Mouse (Mus musculus) midbrain, embryonic 14.5 days (tissue): ENCODE data around the gene Twf2. TPM values are rescaled to one million over a fixed set of nuclear protein-coding genes. Genes with fewer than 3 reads are reported as not detected.
A peak's percentile ranks its signal among the peaks of the same experiment; 100 is the strongest.

Experiments used
- ATAC-seq: fragments of 200-750 bp; cut with Nextera tagmentation; 2 replicates; pipeline ENCODE4 v1.8.0; 2017; ENCODE audit warnings: moderate number of reproducible peaks, moderate library complexity; ENCODE audit not compliant: low FRiP score, low TSS enrichment
- DNase-seq: peaks from one replicate; pipeline ENCODE4 v3.0.0-alpha.2; 2015
- H3K27ac ChIP-seq: fragments of 300-500 bp; sonication (generic); replicated peaks from 2 replicates; pipeline ENCODE4 v1.5.1; 2014; ENCODE audit warnings: mild to moderate bottlenecking, low read depth, low read length, moderate library complexity
- H3K27me3 ChIP-seq: fragments of 300-500 bp; sonication (generic); 2 replicates; pipeline ENCODE4 v1.6.1; 2014; ENCODE audit warnings: low read length, control low read depth, mixed read lengths; ENCODE audit not compliant: control insufficient read depth, insufficient read depth
- H3K36me3 ChIP-seq: fragments of 300-500 bp; sonication (generic); 2 replicates; pipeline ENCODE4 v1.6.1; 2014; ENCODE audit warnings: low read length, control low read depth; ENCODE audit not compliant: control insufficient read depth, insufficient read depth
- H3K4me1 ChIP-seq: fragments of 300-500 bp; sonication (generic); 2 replicates; pipeline ENCODE4 v1.6.1; 2014; ENCODE audit warnings: mild to moderate bottlenecking, antibody characterized with exemption, low read length, control low read depth; ENCODE audit not compliant: control insufficient read depth, insufficient read depth
- H3K4me2 ChIP-seq: fragments of 300-500 bp; sonication (generic); 2 replicates; pipeline ENCODE4 v1.6.1; 2014; ENCODE audit warnings: mild to moderate bottlenecking, low read length, moderate library complexity
- H3K4me3 ChIP-seq: fragments of 300-500 bp; sonication (generic); replicated peaks from 2 replicates; pipeline ENCODE4 v1.5.1; 2014; ENCODE audit warnings: low read depth, low read length
- H3K9ac ChIP-seq: fragments of 300-500 bp; sonication (generic); replicated peaks from 2 replicates; pipeline ENCODE4 v1.6.1; 2014; ENCODE audit warnings: mild to moderate bottlenecking, low read length, moderate library complexity
- H3K9me3 ChIP-seq: fragments of 300-500 bp; sonication (generic); 2 replicates; pipeline ENCODE4 v1.6.1; 2016; ENCODE audit warnings: low read length, control low read depth, mixed read lengths; ENCODE audit not compliant: control insufficient read depth
- WGBS: fragments of 180-500 bp; shearing (Covaris S2); extraction: QIAGEN DNeasy Blood & Tissue Kit; methylation state at CpG from one replicate; pipeline ENCODE4 v1.1.7; 2014; 5-methylcytosine and 5-hydroxymethylcytosine counted together
- polyA plus RNA-seq: library from polyadenylated mRNA; unstranded; fragments of >200 nt; fragmentation: Nextera tagmentation; extraction: Ambion mirVana; gene quantifications from 2 replicates; pipeline ENCODE4 v1.2.1, GENCODE M21; 2014

Twf2 gene
- polyA plus RNA-seq: 46.4 and 55.4 TPM in 2 replicates

DNA sequence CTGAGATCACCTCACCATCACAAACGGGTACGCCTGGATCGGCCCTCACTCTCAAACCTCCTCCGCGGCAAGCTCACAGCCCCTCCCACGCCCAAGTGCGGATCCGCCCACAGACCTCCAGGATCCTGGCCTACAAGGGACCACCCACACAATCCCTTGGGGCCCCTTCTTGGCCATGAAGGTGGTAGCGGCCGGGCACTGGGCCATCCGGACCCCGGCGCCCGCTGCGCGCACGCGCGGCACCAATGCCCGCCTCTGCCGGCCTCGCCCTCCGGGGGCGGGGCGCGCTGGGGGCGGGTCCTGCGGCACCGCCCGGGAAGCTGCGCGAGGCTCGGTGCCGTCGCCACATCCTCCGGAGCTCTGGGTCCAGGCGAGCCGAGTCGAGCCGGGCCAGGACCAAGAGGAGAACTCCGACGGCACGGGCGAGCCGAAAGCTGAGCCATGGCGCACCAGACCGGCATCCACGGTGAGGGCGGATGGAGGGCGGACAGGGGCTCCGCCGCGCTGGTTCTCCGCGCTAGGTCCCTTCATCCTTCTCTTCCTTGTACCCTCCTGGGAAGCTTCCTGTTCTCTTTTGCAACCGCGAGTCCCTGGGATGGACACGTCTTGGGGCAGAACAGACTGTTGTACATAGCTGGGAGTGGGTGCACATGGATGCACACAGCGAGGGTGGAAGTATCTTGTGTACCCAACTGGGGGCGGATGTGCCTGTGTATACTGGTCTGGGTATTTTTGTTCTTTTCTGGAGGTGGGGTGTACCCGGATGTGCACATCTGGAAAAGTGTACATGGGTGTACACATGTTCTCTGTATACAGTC, at the start of gene Twf2:
Gene Twf2 (plus strand): TSS at position 290 of the 818 bp plus-strand sequence.
- peak within 1 kb of the TSS; percentile 82 for H3K9ac ChIP-seq
- H3K4me1 ChIP-seq: peaks cover 23% of the 10 kb centered on the region
- no peaks in the 10 kb centered on the region for H3K9me3 ChIP-seq
- H3K27ac ChIP-seq: peak within 1 kb of the TSS; percentile 72
- H3K4me2 ChIP-seq: peak within 1 kb of the TSS; percentile 74
- WGBS: 1% methylated on average over 61 of the region's 61 CpGs
- H3K36me3 ChIP-seq: 0 out of 2 replicates have a peak, but pooled peaks cover 3% of the 10 kb centered on the region
- peak within 1 kb of the TSS; percentile 70 for H3K4me3 ChIP-seq
- peak; percentile 85 for ATAC-seq
- peak; percentile 94 for DNase-seq
- H3K27me3 ChIP-seq: no peaks in the 10 kb centered on the region

DNA sequence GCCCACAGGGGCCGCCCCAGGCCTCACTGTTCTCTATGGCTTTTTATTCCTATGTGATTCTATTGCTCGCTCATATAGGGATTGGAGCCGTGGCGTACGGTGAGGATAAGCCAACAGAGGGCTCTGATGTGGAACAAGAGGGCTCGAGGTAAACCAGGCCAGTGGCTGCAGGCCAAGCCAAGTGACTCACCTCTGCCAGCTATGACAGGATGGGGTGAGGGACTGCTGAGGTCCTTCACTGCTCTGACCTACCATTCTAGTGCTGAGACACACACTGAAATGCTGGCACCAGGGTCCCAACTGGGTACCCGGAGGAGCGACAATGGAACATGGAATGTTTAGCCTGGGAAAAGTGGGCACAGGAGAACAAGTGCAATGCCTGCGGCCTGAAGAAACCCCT, 48.8 kb upstream of the Twf2 start:
- Histone ChIP-seq H3K27me3 (no peaks in the 10 kb centered on the region), H3K36me3 (peaks cover 49% of the 10 kb centered on the region), H3K4me2 (no peak overlapping the region), H3K9ac (no peak overlapping the region), H3K4me1 (peaks cover 23% of the 10 kb centered on the region), H3K9me3 (no peaks in the 10 kb centered on the region), H3K4me3 (no peak overlapping the region), H3K27ac (peak overlapping the region; percentile 68; the same call in 1 of the 2 replicates)
- DNase-seq (no peak), ATAC-seq (no peak)
- 90% methylated on average over 9 of the region's 9 CpGs for WGBS

DNA sequence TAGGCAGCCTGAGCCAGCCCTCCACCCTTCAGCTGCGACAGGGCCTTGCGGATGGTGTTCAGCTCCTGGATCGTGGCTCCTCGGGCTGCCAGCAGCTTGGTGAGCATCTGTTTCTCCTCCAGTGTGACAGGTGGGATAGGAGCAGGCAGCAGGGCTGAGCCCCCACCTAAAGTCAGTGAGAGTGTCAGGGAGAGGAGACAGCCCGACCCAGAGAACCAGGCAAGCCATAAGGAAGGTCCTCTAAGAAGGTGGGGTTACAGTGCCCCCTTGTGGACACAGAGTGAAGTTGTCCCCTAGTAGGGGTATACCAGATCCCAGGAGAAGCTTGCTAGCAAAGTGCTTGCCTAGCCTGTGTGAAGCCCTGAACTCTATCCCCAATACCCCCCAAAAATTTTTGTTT, 46.5 kb upstream of the Twf2 start:
- Histone ChIP-seq H3K4me3 (no peak overlapping the region), H3K36me3 (peaks cover 35% of the 10 kb centered on the region), H3K9me3 (no peaks in the 10 kb centered on the region), H3K27ac (peak overlapping the region; percentile 68), H3K4me2 (no peak overlapping the region), H3K9ac (no peak overlapping the region), H3K27me3 (no peaks in the 10 kb centered on the region), H3K4me1 (peaks cover 13% of the 10 kb centered on the region; the same call in 1 of the 2 replicates)
- WGBS: 40% methylated on average over 5 of the region's 5 CpGs
- DNase-seq (peak; percentile 92), ATAC-seq (peak; percentile 53)

DNA sequence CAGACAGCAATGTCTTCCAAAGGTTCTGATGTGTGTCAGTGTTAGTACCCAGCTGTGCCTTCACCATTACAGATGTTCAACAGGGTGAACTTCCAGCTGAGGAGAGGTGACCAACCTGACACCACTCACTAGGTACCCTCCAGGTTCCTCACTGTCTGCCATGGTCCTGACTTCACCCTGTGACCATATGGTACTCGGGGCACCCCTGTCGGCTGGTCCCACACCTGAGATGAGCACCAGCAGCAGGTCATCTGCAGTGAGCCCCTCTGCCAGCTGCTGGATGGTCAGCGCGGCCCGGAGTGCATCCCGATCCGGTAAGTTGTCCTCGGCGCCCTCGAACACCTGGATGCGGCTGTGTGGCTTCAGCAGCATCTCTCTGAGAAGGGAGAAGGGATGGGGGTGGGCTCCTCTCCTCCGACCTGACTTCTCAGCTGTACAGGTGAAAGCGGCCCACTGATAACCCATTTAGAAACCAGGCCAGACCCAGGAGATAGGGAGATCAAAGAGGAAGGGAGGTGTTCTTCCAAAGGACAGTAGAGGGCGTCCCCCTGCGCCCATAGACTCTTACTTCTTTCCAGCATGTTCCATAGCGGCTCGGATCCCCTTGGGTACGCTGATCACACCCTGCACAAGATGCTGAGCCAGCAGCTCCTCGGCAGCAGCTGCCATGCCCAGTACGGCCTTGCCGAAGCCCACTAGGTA, 45.8 kb upstream of the Twf2 start:
- ATAC-seq (0 out of 2 replicates have a peak, but pooled peaks have one; percentile 21), DNase-seq (peak; percentile 37)
- H3K27ac ChIP-seq: no peak overlapping the region
- peak overlapping the region; percentile 10; the same call in 1 of the 2 replicates for H3K9ac ChIP-seq
- no peak overlapping the region for H3K4me2 ChIP-seq
- 74% methylated on average over 21 of the region's 21 CpGs for WGBS
- peaks cover 30% of the 10 kb centered on the region for H3K36me3 ChIP-seq
- H3K27me3 ChIP-seq: no peaks in the 10 kb centered on the region
- peaks cover 12% of the 10 kb centered on the region; the same call in 1 of the 2 replicates for H3K4me1 ChIP-seq
- H3K4me3 ChIP-seq: no peak overlapping the region
- H3K9me3 ChIP-seq: no peaks in the 10 kb centered on the region

DNA sequence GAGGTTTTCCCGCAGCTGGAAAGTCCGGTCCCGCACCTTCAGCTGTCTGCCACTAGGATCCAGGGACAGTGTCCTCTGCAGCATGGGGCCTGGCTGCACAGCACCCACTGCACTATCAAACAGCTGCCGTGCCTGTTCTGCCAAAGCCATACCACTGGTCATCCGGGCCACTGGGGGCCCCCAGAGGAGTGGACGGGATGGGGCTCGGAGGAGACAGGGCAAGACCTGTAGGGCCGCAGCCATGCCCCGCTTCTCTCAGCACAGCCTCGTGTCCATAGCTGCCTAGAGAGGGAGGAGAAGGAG, 45.3 kb upstream of the Twf2 start:
- 83% methylated on average over 10 of the region's 10 CpGs for WGBS
- H3K27me3 ChIP-seq: no peaks in the 10 kb centered on the region
- H3K4me1 ChIP-seq: peaks cover 12% of the 10 kb centered on the region; the same call in 1 of the 2 replicates
- H3K9me3 ChIP-seq: no peaks in the 10 kb centered on the region
- DNase-seq: no peak
- ATAC-seq: no peak
- no peak overlapping the region for H3K4me2 ChIP-seq
- no peak overlapping the region for H3K4me3 ChIP-seq
- H3K9ac ChIP-seq: no peak overlapping the region
- H3K36me3 ChIP-seq: peaks cover 25% of the 10 kb centered on the region
- H3K27ac ChIP-seq: no peak overlapping the region

DNA sequence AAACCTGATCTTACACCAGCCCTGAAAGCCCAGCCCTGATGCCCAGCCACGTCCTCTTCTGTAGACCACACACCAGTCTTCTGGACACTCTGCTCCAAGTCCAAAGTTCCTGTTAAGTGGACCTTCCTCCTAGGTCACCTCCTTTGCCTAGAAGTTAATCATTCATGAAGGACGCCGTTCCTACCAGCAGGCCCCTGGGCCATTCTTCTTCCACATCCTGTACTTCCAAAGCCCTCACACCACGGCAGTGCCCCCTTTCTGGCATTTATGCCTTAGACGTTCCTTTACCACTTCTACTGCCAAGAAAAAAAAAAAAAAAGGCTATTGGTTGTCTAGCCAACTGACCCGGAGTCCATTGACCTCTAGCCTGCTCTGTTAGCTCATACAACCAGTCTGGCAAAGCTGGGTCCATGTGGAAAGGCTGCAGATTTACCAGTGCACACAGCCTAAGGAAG, 44.8 kb upstream of the Twf2 start, which contains the start of gene Glyctk:
Gene Glyctk (minus strand): TSS at position 102 of the 455 bp plus-strand sequence.
- H3K4me1 ChIP-seq: peaks cover 12% of the 10 kb centered on the region; the same call in 1 of the 2 replicates
- H3K27me3 ChIP-seq: no peaks in the 10 kb centered on the region
- 84% methylated on average over 6 of the region's 6 CpGs for WGBS

DNA sequence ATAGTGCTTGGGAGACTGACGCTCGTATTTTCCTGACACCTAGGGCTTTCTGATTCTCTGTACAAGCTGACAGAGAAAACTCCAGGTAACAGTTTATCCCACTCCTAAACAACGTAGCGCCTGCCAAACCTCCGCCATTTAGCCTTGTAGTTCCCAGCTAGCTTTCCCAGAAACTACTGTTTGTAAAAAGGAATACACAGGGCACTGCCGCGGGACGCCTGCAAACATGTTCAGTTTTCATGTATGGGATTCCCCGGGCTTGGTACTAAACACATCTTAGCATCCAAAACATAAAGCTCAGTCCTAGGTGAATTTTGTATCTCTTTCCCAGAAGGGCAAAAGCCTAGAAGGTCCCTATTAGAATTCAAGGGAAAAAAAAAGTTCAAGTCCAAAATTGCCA, 43.7 kb upstream of the Twf2 start:
- Histone ChIP-seq H3K27me3 (no peaks in the 10 kb centered on the region), H3K9ac (no peak overlapping the region), H3K36me3 (peaks cover 9% of the 10 kb centered on the region), H3K4me3 (no peak overlapping the region), H3K27ac (no peak overlapping the region), H3K9me3 (no peaks in the 10 kb centered on the region), H3K4me1 (peaks cover 12% of the 10 kb centered on the region; the same call in 1 of the 2 replicates), H3K4me2 (peak overlapping the region; percentile 55)
- DNase-seq (peak; percentile 26), ATAC-seq (no peak)
- WGBS: 81% methylated on average over 9 of the region's 9 CpGs

More for the DNA sequence above, 44.8 kb upstream of the Twf2 start, which contains the start of gene Glyctk:
- DNase-seq (no peak), ATAC-seq (no peak)
- H3K27ac ChIP-seq: no peak within 1 kb of the TSS
- peaks cover 21% of the 10 kb centered on the region for H3K36me3 ChIP-seq
- no peak within 1 kb of the TSS for H3K4me3 ChIP-seq
- no peaks in the 10 kb centered on the region for H3K9me3 ChIP-seq
- H3K9ac ChIP-seq: peak within 1 kb of the TSS; percentile 10; the same call in 1 of the 2 replicates
- no peak within 1 kb of the TSS for H3K4me2 ChIP-seq

DNA sequence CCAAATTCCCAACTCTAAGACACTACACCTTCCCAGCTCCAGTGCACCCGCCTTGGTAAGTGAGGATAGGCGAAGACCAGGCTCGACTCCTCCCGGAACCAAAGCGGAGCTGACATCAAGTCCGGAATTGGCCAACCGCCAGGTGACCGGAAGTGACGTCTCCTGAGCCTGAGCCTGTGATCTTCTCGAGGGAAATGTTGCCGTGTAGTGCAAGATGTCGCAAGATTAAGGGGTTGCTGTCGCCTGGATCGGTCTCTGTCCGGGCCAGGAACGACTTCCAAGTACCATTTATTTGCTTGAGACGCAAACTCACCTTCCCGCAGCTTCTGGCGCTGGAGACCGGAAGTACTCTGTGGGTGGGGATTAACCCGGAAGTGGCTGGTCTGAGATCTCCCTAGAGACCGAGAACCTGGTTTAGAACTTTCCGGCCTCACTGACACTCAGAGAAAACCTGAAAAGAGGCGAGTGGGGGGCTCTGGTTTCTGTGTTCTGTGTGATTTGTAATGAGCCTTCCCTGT, 43.1 kb upstream of the Twf2 start:
- WGBS: 1% methylated on average over 24 of the region's 24 CpGs
- peak overlapping the region; percentile 55 for H3K4me2 ChIP-seq
- H3K27ac ChIP-seq: peak overlapping the region; percentile 99
- peaks cover 3% of the 10 kb centered on the region; the same call in 1 of the 2 replicates for H3K36me3 ChIP-seq
- no peaks in the 10 kb centered on the region for H3K9me3 ChIP-seq
- ATAC-seq (peak; percentile 75), DNase-seq (peak; percentile 96)
- peak overlapping the region; percentile 47 for H3K4me3 ChIP-seq
- no peaks in the 10 kb centered on the region for H3K27me3 ChIP-seq
- peak overlapping the region; percentile 55 for H3K9ac ChIP-seq
- peaks cover 12% of the 10 kb centered on the region; the same call in 1 of the 2 replicates for H3K4me1 ChIP-seq
